Mouse (Mus musculus) kidney, adult 2 months (tissue): Measurements from ENCODE around the gene Uggt2.

Experiments used
- CTCF ChIP-seq: fragments of 200-500 bp; conservative IDR thresholded peaks from 2 replicates; pipeline ENCODE4 v1.5.1; 2011; ENCODE audit warnings: low read depth, mild to moderate bottlenecking, control low read depth, low read length, moderate library complexity, mixed read lengths; ENCODE audit not compliant: insufficient read depth, insufficient read length
- POLR2A ChIP-seq: fragments of 200-500 bp; IDR thresholded peaks from one replicate; pipeline ENCODE4 v1.6.1; 2011; ENCODE audit warnings: low read depth, low read length, control low read depth

- TF ChIP-seq CTCF: no peak
- TF ChIP-seq POLR2A: no peak
Observed at GRCm38 (mm10) chr14:118980890-118981289, 118.3 kb downstream of the Uggt2 start.
